Mouse (Mus musculus) liver, embryonic 14.5 days (tissue): ENCODE measurements around the gene Klf16. TPM values are rescaled to one million over a fixed set of nuclear protein-coding genes. Genes with fewer than 3 reads are reported as not detected.

Experiments used
- ATAC-seq: fragments of 200-750 bp; cut with Nextera tagmentation; 2 replicates; pipeline ENCODE4 v1.8.0; 2017; ENCODE audit warnings: moderate number of reproducible peaks, mild to moderate bottlenecking, moderate library complexity; ENCODE audit not compliant: insufficient read depth
- DNase-seq, 3 experiments: peaks; one replicate each; pipeline ENCODE4 v3.0.0-alpha.2; 2012 to 2013; ENCODE audit warnings: low read depth in 3 of 3, low spot score in 3 of 3
- H3K27ac ChIP-seq: fragments of 300-500 bp; sonication (generic); 2 replicates; pipeline ENCODE4 v1.5.1; 2014; ENCODE audit warnings: moderate library complexity, mild to moderate bottlenecking, control low read depth, inconsistent platforms
- H3K27me3 ChIP-seq: fragments of 300-500 bp; sonication (generic); 2 replicates; pipeline ENCODE4 v1.6.1; 2014; ENCODE audit warnings: mild to moderate bottlenecking, low read length, moderate library complexity; ENCODE audit not compliant: control insufficient read depth, insufficient read depth
- H3K36me3 ChIP-seq: fragments of 300-500 bp; sonication (generic); replicated peaks from 2 replicates; pipeline ENCODE4 v1.6.1; 2014; ENCODE audit warnings: low read depth; ENCODE audit not compliant: control insufficient read depth, insufficient read depth
- H3K4me1 ChIP-seq, 2 experiments: fragments of 200-500 bp in 1 of 2; fragments of 300-500 bp in 1 of 2; sonication (generic) in 1 of 2; replicated peaks; 2 replicates each; pipeline ENCODE4 v1.6.1; 2012 to 2014; ENCODE audit warnings: antibody characterized with exemption in 1 of 2, inconsistent platforms in 1 of 2, low read length in 1 of 2; ENCODE audit not compliant: control insufficient read depth in 2 of 2, insufficient read depth in 2 of 2
- H3K4me2 ChIP-seq: fragments of 300-500 bp; sonication (generic); 2 replicates; pipeline ENCODE4 v1.6.1; 2014; ENCODE audit warnings: low read depth, mild to moderate bottlenecking, control low read depth, moderate library complexity
- H3K4me3 ChIP-seq, 2 experiments: fragments of 200-500 bp in 1 of 2; fragments of 300-500 bp in 1 of 2; sonication (generic) in 1 of 2; 2 replicates each; pipeline ENCODE4 v1.5.1; 2012 to 2014; ENCODE audit warnings: low read depth in 2 of 2, low read length in 2 of 2, mild to moderate bottlenecking in 2 of 2, control low read depth in 1 of 2, inconsistent platforms in 1 of 2, moderate library complexity in 1 of 2; ENCODE audit not compliant: insufficient read depth in 1 of 2
- H3K9ac ChIP-seq: fragments of 300-500 bp; sonication (generic); replicated peaks from 2 replicates; pipeline ENCODE4 v1.6.1; 2014; ENCODE audit warnings: mild to moderate bottlenecking, control low read depth, moderate library complexity
- H3K9me3 ChIP-seq: fragments of 300-500 bp; sonication (generic); 2 replicates; pipeline ENCODE4 v1.6.1; 2016; ENCODE audit warnings: low read length, mixed read lengths; ENCODE audit not compliant: control insufficient read depth
- CTCF ChIP-seq: IDR thresholded peaks from 2 replicates; pipeline ENCODE4 v1.5.1; 2016; ENCODE audit warnings: antibody characterized with exemption, low read depth, control low read depth
- EP300 ChIP-seq: IDR thresholded peaks from 2 replicates; pipeline ENCODE4 v1.6.1; 2016; ENCODE audit warnings: antibody characterized with exemption, low read depth
- WGBS: fragments of 180-500 bp; shearing (Covaris S2); extraction: QIAGEN DNeasy Blood & Tissue Kit; methylation state at CpG from one replicate; pipeline ENCODE4 v1.1.7; 2014; ENCODE audit not compliant: insufficient replicate concordance; 5-methylcytosine and 5-hydroxymethylcytosine counted together
- polyA plus RNA-seq, 2 experiments: library from polyadenylated mRNA; depleted of rRNA in 1 of 2; stranded (reverse) in 1 of 2; unstranded in 1 of 2; fragments of >200 nt; fragmentation: Nextera tagmentation in 1 of 2; extraction: Ambion mirVana in 1 of 2; gene quantifications; 2 replicates each; pipeline versions ENCODE4 v1.2.1 to v1.2.3; 2012 to 2014

The Klf16 gene
- polyA plus RNA-seq, 2 experiments: 10.6 to 13.8 TPM

DNA sequence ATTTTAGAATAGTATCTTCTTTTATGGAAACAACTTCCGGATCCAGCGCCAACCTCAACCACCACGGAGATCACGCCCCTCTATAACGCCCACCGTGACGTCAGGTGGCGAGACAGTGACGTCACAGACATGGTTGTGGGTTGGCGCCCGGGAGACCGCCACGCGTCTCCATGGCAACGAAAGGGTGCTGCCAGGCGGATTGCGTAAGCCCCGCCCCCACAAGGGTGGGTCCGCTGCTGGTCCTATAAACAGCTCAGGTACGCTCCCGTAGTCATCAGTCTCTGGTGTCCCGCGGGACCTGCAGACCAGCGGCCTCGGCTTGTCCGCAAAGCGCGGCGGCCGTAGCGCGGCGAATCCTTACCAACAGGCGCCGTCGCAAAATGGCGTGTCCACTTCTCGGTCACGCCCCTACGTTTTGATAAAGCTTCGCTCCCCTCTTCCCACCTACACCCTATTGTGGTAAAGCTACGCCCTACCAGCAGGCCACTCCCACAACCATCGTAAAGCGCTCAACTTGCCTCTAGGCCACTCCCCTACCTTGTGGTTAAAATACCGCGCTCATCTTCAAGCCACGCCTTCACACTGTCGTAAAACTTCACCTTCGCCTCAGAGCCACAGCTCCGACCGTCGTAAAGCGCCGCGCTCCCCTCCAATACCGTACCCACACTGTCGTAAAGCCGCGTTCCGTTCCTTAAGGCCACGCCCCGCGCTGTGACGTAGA is 45.0 kb upstream of the Klf16 start:
- Histone ChIP-seq H3K9ac (peak overlapping the region; percentile 59), H3K36me3 (no peaks in the 10 kb centered on the region), H3K9me3 (no peaks in the 10 kb centered on the region), H3K4me2 (peak overlapping the region; percentile 83), H3K27ac (peak overlapping the region; percentile 91), H3K4me1 (peaks cover 3 to 24% of the 10 kb centered on the region in 2 experiments; a peak in 3 of 4 replicates), H3K4me3 (peak overlapping the region; percentile 71 to 87), H3K27me3 (no peaks in the 10 kb centered on the region)
- TF ChIP-seq CTCF (no peak), EP300 (peak; percentile 55; the same call in 1 of the 2 replicates)
- ATAC-seq (peak; percentile 92), DNase-seq (peak; percentile 100)
- under 1% methylated on average over 64 of the region's 64 CpGs for WGBS

DNA sequence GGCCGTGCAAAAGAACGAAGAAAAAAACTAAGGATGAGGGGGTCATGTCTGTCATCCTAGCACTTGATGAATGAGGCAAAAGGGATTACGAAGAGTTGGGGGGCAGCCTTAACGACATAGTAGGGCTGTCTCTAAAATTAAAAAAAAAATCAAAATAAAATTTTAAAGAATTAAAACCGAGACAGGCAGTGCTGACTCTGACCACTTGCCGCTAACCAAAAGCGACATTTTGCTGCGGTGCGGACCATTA is 44.5 kb upstream of the Klf16 start:
- TF ChIP-seq CTCF: no peak
- TF ChIP-seq EP300: no peak
- H3K9ac ChIP-seq: peak overlapping the region; percentile 59
- peak overlapping the region; percentile 83 for H3K4me2 ChIP-seq
- no peak for ATAC-seq
- no peaks in the 10 kb centered on the region for H3K36me3 ChIP-seq
- DNase-seq: no peak
- WGBS: 4% methylated on average over 9 of the region's 9 CpGs
- peak overlapping the region; percentile 91 for H3K27ac ChIP-seq
- H3K9me3 ChIP-seq: no peaks in the 10 kb centered on the region
- H3K27me3 ChIP-seq: no peaks in the 10 kb centered on the region
- H3K4me3 ChIP-seq: peak overlapping the region; percentile 71 to 87
- peaks cover 3 to 24% of the 10 kb centered on the region in 2 experiments; a peak in 3 of 4 replicates for H3K4me1 ChIP-seq

GRCm38 (mm10) chr10:80620796-80621689 is 43.9 kb upstream of the Klf16 start:
- Histone ChIP-seq H3K9me3 (no peaks in the 10 kb centered on the region), H3K27me3 (no peaks in the 10 kb centered on the region), H3K4me2 (peak overlapping the region; percentile 83), H3K4me3 (peak overlapping the region; percentile 71 to 87), H3K27ac (peak overlapping the region; percentile 91), H3K4me1 (peaks cover 3 to 24% of the 10 kb centered on the region in 2 experiments; a peak in 3 of 4 replicates), H3K36me3 (no peaks in the 10 kb centered on the region), H3K9ac (peak overlapping the region; percentile 59)
- DNase-seq (no peak), ATAC-seq (no peak)
- 55% methylated on average over 16 of the region's 16 CpGs for WGBS
- no peak for TF ChIP-seq CTCF
- no peak for TF ChIP-seq EP300

- 80% methylated on average over 9 of the region's 9 CpGs for WGBS
- TF ChIP-seq EP300: no peak
- no peak overlapping the region for H3K9ac ChIP-seq
- no peak overlapping the region for H3K27ac ChIP-seq
- peaks cover 3 to 20% of the 10 kb centered on the region in 2 experiments; a peak in 3 of 4 replicates for H3K4me1 ChIP-seq
- no peak overlapping the region for H3K4me3 ChIP-seq
- ATAC-seq: no peak
- no peak overlapping the region for H3K4me2 ChIP-seq
- no peaks in the 10 kb centered on the region for H3K27me3 ChIP-seq
- no peaks in the 10 kb centered on the region for H3K36me3 ChIP-seq
- no peaks in the 10 kb centered on the region for H3K9me3 ChIP-seq
- no peak for DNase-seq
Measured at GRCm38 (mm10) chr10:80620365-80620764, 43.2 kb upstream of the Klf16 start.
